Mouse (Mus musculus) liver, adult 10 weeks (tissue): ENCODE results near the gene Akna. TPM values are rescaled to one million over a fixed set of nuclear protein-coding genes. Genes with fewer than 3 reads are reported as not detected.

Source experiments
- polyA plus RNA-seq: library from polyadenylated mRNA; stranded (reverse); fragments of 350-450 nt; fragmentation: Illumina TruSeq; extraction: RNeasy Lipid Tissue Mini Kit (QIAGEN cat#74804); gene quantifications from one replicate; pipeline ENCODE4 v1.2.3, GENCODE M21; 2014; ENCODE audit warnings: low read depth, low replicate concordance

Gene Akna
- 0.05 TPM for polyA plus RNA-seq

GRCm38 (mm10) chr4:63403040-63403959 is at the start of gene Akna:
Gene Akna, minus strand, starts transcription at chr4:63403354.

GRCm38 (mm10) chr4:63362150-63362549 is 41.0 kb downstream of the Akna start, which contains the start of gene Orm2:
Gene Orm2, plus strand, starts transcription at chr4:63362449.

GRCm38 (mm10) chr4:63355877-63356665 is 47.1 kb downstream of the Akna start, which contains the start of gene Orm3:
Gene Orm3, plus strand, starts transcription at chr4:63356162.

GRCm38 (mm10) chr4:63344295-63344694 is 58.9 kb downstream of the Akna start, which contains the start of gene Orm1:
Gene Orm1, plus strand, starts transcription at chr4:63344560.

Other genes with a start within 250 kb of the Akna start
- 569 TPM for gene Ambp, start 248.6 kb downstream of the Akna start, polyA plus RNA-seq
- not detected for gene Kif12, start 231.2 kb downstream of the Akna start, polyA plus RNA-seq
- 1.7 TPM for gene Col27a1, start 189.3 kb downstream of the Akna start, polyA plus RNA-seq
- 1,994 TPM for gene Orm1, start 58.8 kb downstream of the Akna start, polyA plus RNA-seq
- gene Orm3, start 47.2 kb downstream of the Akna start, polyA plus RNA-seq, result 44.5 TPM
- gene Orm2, start 40.9 kb downstream of the Akna start, polyA plus RNA-seq, result 74.8 TPM
- gene Whrn, start 92.6 kb upstream of the Akna start, polyA plus RNA-seq, result not detected
- gene Atp6v1g1, start 141.4 kb upstream of the Akna start, polyA plus RNA-seq, result 112 TPM
- 2.9 TPM for gene Tmem268, start 155.4 kb upstream of the Akna start, polyA plus RNA-seq
- gene Gm11213, start 201.9 kb upstream of the Akna start, polyA plus RNA-seq, result not detected
- not detected for gene Tex48, start 219.1 kb upstream of the Akna start, polyA plus RNA-seq